In the genomic region with DNA sequence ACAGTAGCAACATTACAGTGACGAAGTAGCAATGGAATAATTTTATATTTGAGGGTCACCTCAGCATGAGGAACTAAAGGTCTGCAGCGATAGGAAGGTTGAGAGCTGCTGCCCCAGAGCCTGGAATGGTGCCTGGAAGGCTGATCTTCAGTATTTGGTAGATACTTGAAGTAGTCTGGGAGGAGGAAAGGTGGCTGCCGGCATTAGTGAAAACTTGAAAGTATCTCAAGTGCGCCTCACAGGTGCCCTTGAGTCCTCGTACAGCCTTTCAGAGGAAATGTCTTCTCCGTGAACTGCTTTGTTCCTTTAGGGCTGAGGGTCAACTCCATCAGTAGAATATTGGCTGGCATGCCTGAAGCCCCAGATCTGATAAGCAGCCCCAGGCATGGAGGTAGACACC, we compare ENCODE assay signal across 12 mouse cellular contexts. TPM values are rescaled to one million over a fixed set of nuclear protein-coding genes. Genes with fewer than 3 reads are reported as not detected.
"Had no signal": no experiment of that assay in that cellular context is flagged by ENCODE, and none has a peak within 500 bp of the region (broad histone marks: within the 10 kb centered on the region; RNA-seq: fewer than 3 reads in every experiment).

No protein-coding gene starts in this region.

- H3K9ac ChIP-seq: intestine, embryonic 15.5 days; limb, embryonic 13.5 days; midbrain, embryonic 13.5 days; neural tube, embryonic 15.5 days had no signal

- DNase-seq: kidney, adult 18-20 months; left cerebral cortex, postnatal 4 days; right cerebral cortex, postnatal 4 days; spleen, adult 18-20 months; thymus, adult 18-20 months; thymus, postnatal 14 days had no signal

- ATAC-seq: intestine, embryonic 15.5 days; midbrain, embryonic 13.5 days had no signal

- H3K27me3 ChIP-seq: intestine, embryonic 15.5 days had no signal

- H3K4me3 ChIP-seq: intestine, embryonic 15.5 days; limb, embryonic 13.5 days; midbrain, embryonic 13.5 days; myocyte; neural tube, embryonic 15.5 days had no signal

- H3K36me3 ChIP-seq: intestine, embryonic 15.5 days; limb, embryonic 13.5 days; midbrain, embryonic 13.5 days; neural tube, embryonic 15.5 days had no signal

- H3K27ac ChIP-seq: intestine, embryonic 15.5 days; midbrain, embryonic 13.5 days; neural tube, embryonic 15.5 days had no signal

- H3K9me3 ChIP-seq: intestine, embryonic 15.5 days; limb, embryonic 13.5 days; midbrain, embryonic 13.5 days; neural tube, embryonic 15.5 days had no signal

- H3K4me2 ChIP-seq: intestine, embryonic 15.5 days; limb, embryonic 13.5 days; midbrain, embryonic 13.5 days; neural tube, embryonic 15.5 days had no signal

RNA-seq across cellular contexts. Expression of gene Myh7b, which starts 15.5 kb away (rescaled TPM):
- total RNA-seq: megakaryocyte progenitor cell, adult 5-6 weeks had no signal
